Mouse (Mus musculus) urinary bladder, postnatal 4 days (tissue): ENCODE data around the gene B4gat1.

ENCODE experiments used
- DNase-seq, 2 experiments: peaks; one replicate each; pipeline ENCODE4 v3.0.0; 2021 to 2022; ENCODE audit warnings: low spot score in 2 of 2

The B4gat1 gene

DNA sequence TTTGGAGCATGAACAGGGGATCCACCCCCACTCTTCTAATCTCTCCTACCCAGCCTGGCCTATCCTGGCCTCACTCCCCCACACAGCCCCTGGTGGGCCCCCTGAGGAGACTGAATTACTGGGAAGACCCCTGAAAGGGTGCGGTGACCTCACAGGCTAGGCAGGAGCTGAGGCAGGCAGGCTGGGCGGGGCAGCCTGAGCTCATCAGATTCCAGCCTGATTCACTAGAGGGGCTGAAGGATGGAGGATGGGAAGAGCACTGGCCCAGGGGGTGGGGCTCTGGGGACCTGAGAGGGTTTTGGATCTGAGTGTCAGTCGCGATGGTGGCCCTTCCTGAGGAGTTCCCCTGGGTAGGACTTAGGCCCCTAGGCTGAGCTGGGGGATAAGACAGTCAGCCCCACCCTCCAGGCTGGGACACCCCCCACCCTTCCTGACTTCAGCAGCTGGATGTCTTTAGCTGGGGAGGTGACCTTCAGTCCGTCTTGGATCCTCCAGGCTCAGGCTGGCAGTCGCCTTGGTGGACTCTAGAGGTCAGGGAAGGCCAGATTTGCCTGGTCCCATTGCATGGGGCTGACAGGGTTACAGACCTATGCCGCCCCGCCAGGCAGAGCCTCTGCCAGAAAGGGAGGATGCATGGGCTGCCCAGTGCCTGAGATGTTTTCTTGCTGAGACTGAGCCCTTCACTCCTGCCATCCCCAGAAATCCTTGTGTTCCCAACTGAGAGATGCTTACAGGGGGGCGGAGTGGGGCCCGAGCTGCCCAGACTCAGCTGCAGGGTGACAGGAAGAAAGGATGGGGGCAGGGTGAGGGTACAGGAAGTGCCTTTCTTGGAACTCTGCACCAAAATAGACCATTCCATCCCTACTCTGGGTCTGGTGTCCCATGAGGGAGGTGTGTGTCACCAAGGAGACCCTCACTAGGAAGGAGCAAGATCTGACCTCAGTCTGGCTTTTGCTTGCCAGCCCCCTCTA is 20.5 kb downstream of the B4gat1 start:
- DNase-seq = peak in 1 of 2 experiments; percentile 49

- DNase-seq = peak in 1 of 2 experiments; percentile 68
Measured at GRCm38 (mm10) chr19:5060365-5061330, 22.0 kb downstream of the B4gat1 start.

GRCm38 (mm10) chr19:5062041-5062440 is 23.4 kb downstream of the B4gat1 start:
- DNase-seq = no peak

- DNase-seq = peak in 1 of 2 experiments; percentile 66
Measured at GRCm38 (mm10) chr19:5062446-5062845, 23.8 kb downstream of the B4gat1 start.

- DNase-seq = peak in 1 of 2 experiments; percentile 79
Measured at GRCm38 (mm10) chr19:5065104-5065503, 26.5 kb downstream of the B4gat1 start.

GRCm38 (mm10) chr19:5067040-5067799 is 28.6 kb downstream of the B4gat1 start:
- DNase-seq = no peak

GRCm38 (mm10) chr19:5067867-5068569 is 29.4 kb downstream of the B4gat1 start, which contains the start of gene Cd248:
Gene Cd248 (plus strand): TSS chr19:5068078.
- peak; percentile 84 for DNase-seq

DNA sequence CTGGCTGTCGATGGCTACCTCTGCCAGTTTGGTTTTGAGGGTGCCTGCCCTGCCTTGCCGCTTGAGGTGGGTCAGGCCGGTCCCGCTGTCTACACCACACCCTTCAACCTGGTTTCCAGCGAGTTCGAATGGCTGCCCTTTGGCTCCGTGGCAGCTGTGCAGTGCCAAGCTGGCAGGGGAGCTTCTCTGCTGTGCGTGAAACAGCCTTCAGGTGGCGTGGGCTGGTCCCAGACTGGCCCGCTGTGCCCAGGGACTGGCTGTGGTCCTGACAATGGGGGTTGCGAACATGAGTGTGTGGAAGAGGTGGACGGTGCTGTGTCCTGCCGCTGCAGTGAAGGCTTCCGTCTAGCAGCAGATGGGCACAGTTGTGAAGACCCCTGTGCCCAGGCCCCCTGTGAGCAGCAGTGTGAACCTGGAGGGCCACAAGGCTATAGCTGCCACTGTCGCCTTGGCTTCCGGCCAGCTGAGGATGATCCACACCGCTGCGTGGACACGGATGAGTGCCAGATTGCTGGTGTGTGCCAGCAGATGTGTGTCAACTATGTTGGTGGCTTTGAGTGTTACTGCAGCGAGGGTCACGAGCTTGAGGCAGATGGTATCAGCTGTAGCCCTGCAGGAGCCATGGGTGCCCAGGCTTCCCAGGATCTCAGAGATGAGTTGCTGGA is 30.1 kb downstream of the B4gat1 start:
- no peak for DNase-seq

GRCm38 (mm10) chr19:5069486-5069885 is 30.9 kb downstream of the B4gat1 start:
- DNase-seq = no peak

- DNase-seq = no peak
Measured at GRCm38 (mm10) chr19:5069978-5070377, 31.4 kb downstream of the B4gat1 start.

DNA sequence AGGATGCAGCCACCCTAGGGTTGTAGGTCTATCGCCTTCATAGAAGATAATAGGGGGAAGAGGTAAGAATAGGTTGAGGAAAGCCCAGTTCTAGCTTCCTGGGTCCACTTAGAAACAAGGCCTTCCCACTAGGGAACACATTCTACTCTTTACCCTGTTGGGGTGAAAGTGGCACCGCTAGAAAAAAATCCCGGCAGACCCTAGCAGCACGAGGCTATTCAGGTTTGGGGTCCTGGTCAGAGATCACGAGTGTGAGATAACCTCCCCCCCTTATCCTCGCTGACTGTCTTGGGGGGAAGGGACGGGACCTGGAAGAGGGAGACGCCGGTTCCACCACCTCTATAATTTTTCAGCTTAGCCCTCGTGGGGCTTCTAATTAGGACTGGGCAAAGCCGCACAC is 32.5 kb downstream of the B4gat1 start:
- no peak for DNase-seq

DNA sequence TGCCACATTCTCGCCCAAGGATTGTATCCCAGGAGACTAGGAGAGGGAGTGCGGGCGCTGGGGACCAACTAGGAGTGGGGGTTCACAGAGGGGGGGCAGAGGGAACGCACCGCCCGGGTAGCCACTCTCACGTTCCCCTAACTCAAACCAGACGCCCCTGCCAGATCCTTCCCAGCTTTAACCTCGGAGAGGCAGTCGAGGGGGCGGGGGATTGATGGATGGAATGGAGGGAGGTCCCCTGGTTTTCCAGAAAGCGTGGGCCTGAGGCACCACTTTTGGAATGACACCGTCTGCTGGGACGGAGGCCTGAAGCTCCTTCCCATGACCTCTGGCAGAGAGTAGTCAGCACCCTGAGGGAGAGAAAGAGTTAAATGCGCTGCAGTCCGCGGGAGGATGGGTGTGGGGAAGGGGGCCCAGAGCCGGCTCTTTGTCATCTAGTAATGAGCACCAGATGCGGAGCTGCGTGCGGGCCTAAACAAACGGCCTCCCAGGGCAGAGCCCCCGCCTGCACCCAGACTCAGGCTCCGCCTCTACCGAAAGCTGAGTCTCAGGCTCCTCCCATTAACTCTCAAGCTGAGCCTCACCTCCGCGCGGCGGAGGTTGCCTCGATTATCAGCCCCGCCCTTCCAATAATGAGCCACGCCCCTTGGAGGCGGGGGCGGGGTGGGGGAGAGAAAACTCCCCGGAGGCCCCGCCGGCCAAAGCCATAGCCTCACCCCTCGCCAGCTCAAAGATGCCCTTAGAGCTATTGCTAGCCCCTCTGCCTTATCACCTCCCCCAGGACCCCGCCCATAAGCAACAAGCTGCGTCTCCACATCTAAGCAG is 33.1 kb downstream of the B4gat1 start:
- peak; percentile 85 to 86 for DNase-seq

DNA sequence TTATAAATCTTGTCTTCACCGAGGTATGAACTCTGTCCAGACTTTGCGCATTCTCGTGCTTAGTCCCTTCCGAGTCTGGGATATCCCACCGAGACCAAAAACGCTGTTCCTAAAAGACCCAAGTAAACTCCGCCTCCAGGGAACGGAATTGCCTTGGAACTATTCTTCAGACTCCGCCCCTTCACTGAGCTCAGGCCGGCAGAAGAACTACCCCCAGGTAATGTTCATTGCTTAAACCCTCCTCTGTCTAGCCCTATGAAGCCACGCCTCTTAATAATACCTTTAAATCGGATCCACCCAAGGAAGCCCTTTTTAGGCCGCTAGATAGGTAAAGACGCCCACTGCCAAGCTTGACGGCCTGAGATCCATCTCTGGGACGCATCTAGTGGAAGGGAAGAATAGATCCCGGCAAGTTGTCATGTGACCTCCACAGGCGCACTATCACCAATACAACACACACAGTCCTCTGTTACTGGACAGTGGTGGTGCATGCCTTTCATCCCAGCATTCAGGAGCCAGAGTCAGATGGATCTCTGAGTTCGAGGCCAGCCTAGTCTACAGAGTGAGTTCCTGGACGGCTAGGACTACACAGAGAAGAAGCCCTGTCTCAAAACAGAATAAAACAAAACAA is 33.9 kb downstream of the B4gat1 start:
- DNase-seq = no peak

- no peak for DNase-seq
Measured at GRCm38 (mm10) chr19:5073028-5073427, 34.4 kb downstream of the B4gat1 start.

GRCm38 (mm10) chr19:5073518-5073917 is 34.9 kb downstream of the B4gat1 start:
- DNase-seq = no peak

DNA sequence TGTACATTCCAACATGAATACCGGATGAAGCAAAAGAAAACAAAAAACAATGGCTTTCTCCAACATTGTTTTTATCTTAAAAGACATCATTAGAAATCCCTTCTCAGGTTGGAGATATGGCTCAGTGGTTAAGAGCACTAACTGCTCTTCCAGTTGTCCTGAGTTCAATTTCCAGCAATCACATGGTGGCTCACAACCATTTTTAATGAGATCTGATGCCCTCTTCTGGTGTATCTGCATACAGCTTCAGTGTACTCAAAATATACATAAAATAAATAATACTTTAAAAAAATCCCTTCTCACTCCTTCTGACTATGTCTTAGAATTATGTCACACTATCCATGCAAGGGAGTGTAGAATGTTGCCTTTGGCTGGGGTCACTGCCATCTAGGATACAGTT is 40.7 kb downstream of the B4gat1 start:
- DNase-seq = no peak

DNA sequence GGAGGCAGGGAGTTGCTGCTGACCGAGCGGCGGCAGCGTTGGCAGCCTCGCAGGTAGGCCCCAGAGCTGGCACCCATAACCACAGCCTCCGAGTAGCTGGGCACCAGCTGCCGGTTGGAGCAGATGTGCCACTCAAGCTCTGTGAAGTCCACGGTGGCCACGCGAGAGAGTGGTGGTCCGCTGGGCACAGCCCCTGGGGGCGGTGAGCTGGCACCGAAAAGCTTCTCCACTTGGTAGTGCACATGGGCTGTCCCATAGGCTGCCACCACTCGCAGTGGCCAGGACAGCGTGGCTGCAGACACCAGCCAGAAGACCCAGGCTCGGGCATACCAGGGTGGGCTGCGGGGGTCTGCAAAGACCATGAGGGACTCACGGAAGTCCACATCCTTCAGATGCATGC is 43.4 kb downstream of the B4gat1 start:
- DNase-seq = no peak

DNA sequence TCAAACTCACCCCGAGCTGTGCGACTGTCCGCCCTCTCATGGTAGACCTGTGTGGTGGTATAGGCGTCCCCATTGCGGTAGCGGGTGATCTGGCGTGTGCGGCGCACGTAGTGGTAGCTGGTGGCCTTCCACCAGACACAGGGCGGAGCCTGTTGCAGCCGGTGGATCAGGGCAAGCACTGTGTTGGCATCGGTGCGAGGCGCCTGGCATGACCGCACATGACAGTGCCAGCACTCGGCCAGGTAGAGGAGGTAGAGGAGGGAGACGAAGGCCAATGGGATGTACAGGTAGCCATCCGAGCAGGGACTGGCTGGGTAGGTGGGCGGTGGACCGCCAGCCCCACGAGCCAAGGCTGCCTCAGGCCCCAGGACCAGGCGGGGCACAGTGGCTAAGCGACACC is 44.0 kb downstream of the B4gat1 start:
- DNase-seq = no peak
